In the genomic region with DNA sequence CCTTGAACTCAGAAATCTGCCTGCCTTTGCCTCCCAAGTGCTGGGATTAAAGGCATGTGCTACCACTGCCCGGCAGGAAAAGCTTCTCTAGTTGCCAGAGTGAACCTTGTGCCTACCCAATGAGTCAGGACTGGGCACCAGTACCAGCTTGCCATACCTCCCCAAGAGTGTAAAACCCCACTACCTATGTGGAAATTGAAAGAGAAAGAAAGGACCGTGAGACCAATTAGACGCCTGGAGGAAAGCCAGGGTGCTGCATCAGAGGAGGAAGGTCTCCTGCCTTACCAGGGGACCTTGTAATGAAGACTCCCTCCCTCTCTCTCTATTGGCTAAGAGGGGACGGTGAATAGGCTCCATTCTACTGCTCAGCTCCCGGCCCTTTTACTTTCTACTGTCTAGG, we compare ENCODE assay signal across 17 mouse cellular contexts. TPM values are rescaled to one million over a fixed set of nuclear protein-coding genes. Genes with fewer than 3 reads are reported as not detected.
A peak's percentile ranks its signal among the peaks of the same experiment; 100 is the strongest.
DNase-seq lines count a peak whose midpoint lies in the region; ATAC-seq and TF ChIP-seq lines count a peak whose summit lies in the region.
"Had no signal": no experiment of that assay in that cellular context is flagged by ENCODE, and none has a peak within 500 bp of the region (broad histone marks: within the 10 kb centered on the region; RNA-seq: fewer than 3 reads in every experiment).

No protein-coding gene starts in this region.

- TF ChIP-seq EP300 in CH12.LX (IDR thresholded peaks at IDR 0.05; ENCODE audit: low read length): no peak

- no peak for TF ChIP-seq POLR2A in CH12.LX (IDR thresholded peaks at IDR 0.05; ENCODE audit: low read depth, low read length)

- in situ Hi-C loops in CH12.LX (cut with MboI; ENCODE audit: low pct_ligation_motif_present, low pct_unique_long_range_greater_than_20kb, low sequenced_read_pairs): no loop called here

- no peak for ATAC-seq in neural tube, embryonic 13.5 days (ENCODE audit: low read depth)
- no peak for ATAC-seq in neural tube, embryonic 15.5 days (ENCODE audit: low FRiP score)
- ATAC-seq: forebrain, embryonic 13.5 days; forebrain, postnatal 0 days; intestine, embryonic 16.5 days had no signal

- no peak overlapping the region for H3K4me2 ChIP-seq in neural tube, embryonic 13.5 days
- H3K4me2 ChIP-seq in CH12.LX (ENCODE audit: insufficient read depth, low read depth, poor library complexity, severe bottlenecking): 0 out of 2 replicates have a peak overlapping the region, but pooled peaks have one; percentile 2
- H3K4me2 ChIP-seq in neural tube, embryonic 15.5 days: no peak overlapping the region
- H3K4me2 ChIP-seq: forebrain, embryonic 13.5 days; heart, embryonic 12.5 days; hindbrain, embryonic 14.5 days had no signal

- H3K27me3 ChIP-seq in neural tube, embryonic 13.5 days: no peaks in the 10 kb centered on the region
- H3K27me3 ChIP-seq in CH12.LX (replicated peaks): peaks cover 40% of the 10 kb centered on the region
- H3K27me3 ChIP-seq in neural tube, embryonic 15.5 days (replicated peaks): no peaks in the 10 kb centered on the region
- H3K27me3 ChIP-seq: forebrain, embryonic 13.5 days; heart, embryonic 12.5 days had no signal

- H3K27ac ChIP-seq in neural tube, embryonic 13.5 days (replicated peaks): peak overlapping the region; percentile 61
- H3K27ac ChIP-seq in CH12.LX (ENCODE audit: insufficient read depth, low read depth): no peak overlapping the region
- H3K27ac ChIP-seq in neural tube, embryonic 15.5 days (replicated peaks): 0 out of 2 replicates have a peak overlapping the region, but pooled peaks have one; percentile 4
- H3K27ac ChIP-seq: embryonic facial prominence, embryonic 10.5 days; forebrain, embryonic 13.5 days; heart, adult 2 months; hindbrain, embryonic 14.5 days had no signal

- no peak for TF ChIP-seq RAD21 in CH12.LX (IDR thresholded peaks at IDR 0.05; ENCODE audit: low read depth, low read length)

- H3K79me2 ChIP-seq in CH12.LX (replicated peaks; ENCODE audit: control insufficient read depth, extremely low read depth, insufficient read depth, poor library complexity, severe bottlenecking): no peaks in the 10 kb centered on the region

- dilution Hi-C loops in CH12.LX (cut with MboI; ENCODE audit: extremely low pct_ligation_motif_present, extremely low pct_unique_long_range_greater_than_20kb, low sequenced_read_pairs): no loop called here

- H3K4me3 ChIP-seq in neural tube, embryonic 13.5 days: no peak overlapping the region
- no peak overlapping the region for H3K4me3 ChIP-seq in CH12.LX (replicated peaks in 1 of 3; ENCODE audit: low read depth in 2 of 3, low read length in 2 of 3, poor library complexity in 1 of 3)
- no peak overlapping the region for H3K4me3 ChIP-seq in neural tube, embryonic 15.5 days (replicated peaks)
- H3K4me3 ChIP-seq: embryonic facial prominence, embryonic 10.5 days; forebrain, embryonic 13.5 days; heart, adult 2 months; heart, embryonic 12.5 days had no signal

- no peak for DNase-seq in neural tube, embryonic 10.5 days (ENCODE audit: extremely low spot score, low spot score)
- DNase-seq in CH12.LX (ENCODE audit: extremely low read depth) (no peak), adipocyte (ENCODE audit: low spot score) (no peak)
- no peak for DNase-seq in retina, postnatal 1 day
- DNase-seq: adrenal gland, postnatal 10 days; cerebellum, adult 18-20 months; cerebellum, postnatal 10 days; forebrain, postnatal 0 days; gastrocnemius, postnatal 14 days; heart, adult 2 months had no signal

- no peaks in the 10 kb centered on the region for H3K9me3 ChIP-seq in neural tube, embryonic 13.5 days
- no peaks in the 10 kb centered on the region for H3K9me3 ChIP-seq in CH12.LX (replicated peaks; ENCODE audit: low read length)
- H3K9me3 ChIP-seq in neural tube, embryonic 15.5 days (replicated peaks): no peaks in the 10 kb centered on the region
- H3K9me3 ChIP-seq: embryonic facial prominence, embryonic 10.5 days; forebrain, embryonic 13.5 days; heart, embryonic 12.5 days had no signal

- H3K36me3 ChIP-seq in neural tube, embryonic 13.5 days: no peaks in the 10 kb centered on the region
- H3K36me3 ChIP-seq in CH12.LX (replicated peaks in 1 of 2; ENCODE audit: control insufficient read depth in 1 of 2, insufficient read depth in 1 of 2, low read length in 1 of 2): no peaks in the 10 kb centered on the region
- H3K36me3 ChIP-seq in neural tube, embryonic 15.5 days: no peaks in the 10 kb centered on the region
- H3K36me3 ChIP-seq: embryonic facial prominence, embryonic 10.5 days had no signal

- peaks cover 69% of the 10 kb centered on the region for H3K4me1 ChIP-seq in neural tube, embryonic 13.5 days (replicated peaks)
- peaks cover 0 to 6% of the 10 kb centered on the region in 2 experiments; a peak in 2 of 4 replicates for H3K4me1 ChIP-seq in CH12.LX (ENCODE audit: control insufficient read depth in 1 of 2, insufficient read depth in 2 of 2)
- H3K4me1 ChIP-seq in neural tube, embryonic 15.5 days: peaks cover 46% of the 10 kb centered on the region

- TF ChIP-seq CTCF in CH12.LX (conservative IDR thresholded peaks at IDR 0.05 in 1 of 2, IDR thresholded peaks at IDR 0.05 in 1 of 2; ENCODE audit: low read depth in 2 of 2, low read length in 2 of 2): no peak

- WGBS in neural tube, embryonic 13.5 days: 49% methylated on average over 5 of the region's 5 CpGs
- WGBS in neural tube, embryonic 15.5 days: 49% methylated on average over 5 of the region's 5 CpGs

- H3K9ac ChIP-seq in neural tube, embryonic 13.5 days: no peak overlapping the region
- no peak overlapping the region for H3K9ac ChIP-seq in CH12.LX (ENCODE audit: insufficient read depth, low read depth)
- H3K9ac ChIP-seq in neural tube, embryonic 15.5 days (replicated peaks): no peak overlapping the region
- H3K9ac ChIP-seq: forebrain, embryonic 13.5 days; forebrain, postnatal 0 days; heart, embryonic 12.5 days; hindbrain, embryonic 14.5 days had no signal

TF ChIP-seq in CH12.LX, 34 proteins besides CTCF, POLR2A, EP300 and RAD21:
- TF ChIP-seq SIN3A (IDR thresholded peaks at IDR 0.05; ENCODE audit: low read length): no peak
- no peak for TF ChIP-seq ZNF384 (IDR thresholded peaks at IDR 0.05; ENCODE audit: low read depth, low read length)
- no peak for TF ChIP-seq MXI1 (IDR thresholded peaks at IDR 0.05; ENCODE audit: low read depth, low read length)
- TF ChIP-seq MAX (IDR thresholded peaks at IDR 0.05; ENCODE audit: low read length): no peak
- no peak for TF ChIP-seq BHLHE40 (IDR thresholded peaks at IDR 0.05; ENCODE audit: low read depth, low read length)
- TF ChIP-seq RCOR1 (conservative IDR thresholded peaks at IDR 0.05; ENCODE audit: low read depth, low read length): no peak
- TF ChIP-seq USF1 (IDR thresholded peaks at IDR 0.05; ENCODE audit: low read depth, low read length): no peak
- TF ChIP-seq JUN (IDR thresholded peaks at IDR 0.05; ENCODE audit: insufficient read depth, low read depth, low read length): no peak
- TF ChIP-seq MAZ (IDR thresholded peaks at IDR 0.05; ENCODE audit: low read depth, low read length): no peak
- no peak for TF ChIP-seq HCFC1 (IDR thresholded peaks at IDR 0.05; ENCODE audit: low read depth, low read length)
- TF ChIP-seq POLR2AphosphoS2 (IDR thresholded peaks at IDR 0.05; ENCODE audit: low read depth, low read length): no peak
- TF ChIP-seq E2F4 (IDR thresholded peaks at IDR 0.05; ENCODE audit: insufficient replicate concordance, low read depth, low read length): no peak
- no peak for TF ChIP-seq NRF1 (IDR thresholded peaks at IDR 0.05; ENCODE audit: low read depth, low read length)
- TF ChIP-seq ELF1 (IDR thresholded peaks at IDR 0.05; ENCODE audit: low read depth, low read length): no peak
- no peak for TF ChIP-seq MAFK (IDR thresholded peaks at IDR 0.05; ENCODE audit: insufficient replicate concordance, low read length)

RNA-seq across cellular contexts. Expression of gene Homer2, which starts 59.4 kb away (rescaled TPM):
- polyA plus RNA-seq in neural tube, embryonic 13.5 days (2015; fragmentation: Nextera tagmentation; extraction: Ambion mirVana): 30.5 and 31.9 TPM in 2 replicates
- total RNA-seq in CH12.LX (2012; rRNA removed): 0.08 TPM in 1 of 2 replicates, not detected in the other
- total RNA-seq in CH12.LX (2014; rRNA removed): not detected in 2 replicates
- polyA plus RNA-seq in CH12.LX (2012; ENCODE audit: insufficient read length, low read depth): not detected in 2 replicates
- polyA plus RNA-seq in neural tube, embryonic 15.5 days (2015; fragmentation: Nextera tagmentation; extraction: Ambion mirVana): 29.3 and 30.1 TPM in 2 replicates

Comparison
In these comparisons a context has a peak if more than half of its experiments do, and no peak if none do; other contexts are left out.
1. RNA of gene Homer2, which starts 59.4 kb away (polyA plus RNA-seq): 30.5 to 31.9 TPM in neural tube, embryonic 13.5 days and 29.3 to 30.1 TPM in neural tube, embryonic 15.5 days; not detected in CH12.LX; every median in the first group is over 10 times any median in the second.